Mouse (Mus musculus) embryonic facial prominence, embryonic 12.5 days (tissue): Measurements from ENCODE around the gene Dusp18. TPM values are rescaled to one million over a fixed set of nuclear protein-coding genes. Genes with fewer than 3 reads are reported as not detected.

ENCODE experiments used
- ATAC-seq: fragments of 200-750 bp; cut with Nextera tagmentation; 2 replicates; pipeline ENCODE4 v1.8.0; 2017; ENCODE audit not compliant: insufficient number of reproducible peaks, insufficient read depth, low FRiP score, low TSS enrichment
- H3K27ac ChIP-seq: fragments of 300-500 bp; sonication (generic); 2 replicates; pipeline ENCODE4 v1.5.1; 2016; ENCODE audit warnings: mild to moderate bottlenecking
- H3K27me3 ChIP-seq: fragments of 300-500 bp; sonication (generic); 2 replicates; pipeline ENCODE4 v1.6.1; 2016; ENCODE audit warnings: mild to moderate bottlenecking, moderate library complexity
- H3K36me3 ChIP-seq: fragments of 300-500 bp; sonication (generic); 2 replicates; pipeline ENCODE4 v1.6.1; 2016; ENCODE audit warnings: mild to moderate bottlenecking
- H3K4me1 ChIP-seq: fragments of 300-500 bp; sonication (generic); 2 replicates; pipeline ENCODE4 v1.6.1; 2016
- H3K4me2 ChIP-seq: fragments of 300-500 bp; sonication (generic); replicated peaks from 2 replicates; pipeline ENCODE4 v1.6.1; 2016; ENCODE audit warnings: mild to moderate bottlenecking, moderate library complexity
- H3K4me3 ChIP-seq: fragments of 300-500 bp; sonication (generic); 2 replicates; pipeline ENCODE4 v1.5.1; 2016; ENCODE audit warnings: mild to moderate bottlenecking
- H3K9ac ChIP-seq: fragments of 300-500 bp; sonication (generic); 2 replicates; pipeline ENCODE4 v1.6.1; 2016; ENCODE audit warnings: mild to moderate bottlenecking, moderate library complexity
- H3K9me3 ChIP-seq: fragments of 300-500 bp; sonication (generic); 2 replicates; pipeline ENCODE4 v1.6.1; 2016; ENCODE audit warnings: mild to moderate bottlenecking, moderate library complexity
- WGBS: fragments of 180-500 bp; shearing (Covaris S2); methylation state at CpG from one replicate; pipeline ENCODE4 v1.1.7; 2016; 5-methylcytosine and 5-hydroxymethylcytosine counted together
- polyA plus RNA-seq: library from polyadenylated mRNA; unstranded; fragments of >200 nt; fragmentation: Nextera tagmentation; extraction: Ambion mirVana; gene quantifications from 2 replicates; pipeline ENCODE4 v1.2.1, GENCODE M21; 2016

The Dusp18 gene
- polyA plus RNA-seq, 1 experiment from 2014 or later: 14.7 TPM

GRCm38 (mm10) chr11:3933756-3934285 lies 38.8 kb downstream of the Dusp18 start:
- H3K9me3 ChIP-seq: no peaks in the 10 kb centered on the region
- H3K4me1 ChIP-seq: peaks cover 5% of the 10 kb centered on the region
- H3K27me3 ChIP-seq: no peaks in the 10 kb centered on the region
- H3K9ac ChIP-seq: no peak overlapping the region
- 85% methylated on average over 9 of the region's 9 CpGs for WGBS
- H3K36me3 ChIP-seq: no peaks in the 10 kb centered on the region
- ATAC-seq: no peak
- no peak overlapping the region for H3K27ac ChIP-seq
- H3K4me3 ChIP-seq: no peak overlapping the region
- H3K4me2 ChIP-seq: no peak overlapping the region

GRCm38 (mm10) chr11:3935135-3935534 lies 40.1 kb downstream of the Dusp18 start:
- ATAC-seq: no peak
- no peaks in the 10 kb centered on the region for H3K36me3 ChIP-seq
- no peak overlapping the region for H3K4me2 ChIP-seq
- H3K9me3 ChIP-seq: no peaks in the 10 kb centered on the region
- H3K4me3 ChIP-seq: no peak overlapping the region
- H3K27ac ChIP-seq: no peak overlapping the region
- no peaks in the 10 kb centered on the region for H3K27me3 ChIP-seq
- no peak overlapping the region for H3K9ac ChIP-seq
- 72% methylated on average over 4 of the region's 4 CpGs for WGBS
- peaks cover 5% of the 10 kb centered on the region for H3K4me1 ChIP-seq

- Histone ChIP-seq H3K36me3 (no peaks in the 10 kb centered on the region), H3K27ac (no peak overlapping the region), H3K27me3 (no peaks in the 10 kb centered on the region), H3K4me1 (peaks cover under 1% of the 10 kb centered on the region), H3K4me3 (no peak overlapping the region), H3K9me3 (no peaks in the 10 kb centered on the region), H3K9ac (no peak overlapping the region), H3K4me2 (no peak overlapping the region)
- no peak for ATAC-seq
- 86% methylated on average over 3 of the region's 3 CpGs for whole genome bisulfite sequencing
Observed at GRCm38 (mm10) chr11:3936318-3936717, 41.3 kb downstream of the Dusp18 start.

GRCm38 (mm10) chr11:3937321-3937874 lies 42.4 kb downstream of the Dusp18 start:
- Histone ChIP-seq H3K27me3 (no peaks in the 10 kb centered on the region), H3K9me3 (no peaks in the 10 kb centered on the region), H3K9ac (no peak overlapping the region), H3K4me1 (no peaks in the 10 kb centered on the region), H3K27ac (no peak overlapping the region), H3K4me3 (no peak overlapping the region), H3K36me3 (no peaks in the 10 kb centered on the region), H3K4me2 (no peak overlapping the region)
- WGBS: 77% methylated on average over 13 of the region's 13 CpGs
- no peak for ATAC-seq

GRCm38 (mm10) chr11:3941371-3941770 lies 46.3 kb downstream of the Dusp18 start:
- no peaks in the 10 kb centered on the region; the same call in 1 of the 2 replicates for H3K27me3 ChIP-seq
- no peak overlapping the region for H3K4me2 ChIP-seq
- H3K4me3 ChIP-seq: no peak overlapping the region
- no peaks in the 10 kb centered on the region for H3K4me1 ChIP-seq
- WGBS: 87% methylated on average over 7 of the region's 7 CpGs
- no peak overlapping the region for H3K9ac ChIP-seq
- H3K36me3 ChIP-seq: no peaks in the 10 kb centered on the region
- H3K27ac ChIP-seq: no peak overlapping the region
- ATAC-seq: no peak
- no peaks in the 10 kb centered on the region for H3K9me3 ChIP-seq

- Histone ChIP-seq H3K9ac (no peak overlapping the region), H3K4me1 (no peaks in the 10 kb centered on the region), H3K9me3 (no peaks in the 10 kb centered on the region), H3K4me3 (no peak overlapping the region), H3K27me3 (no peaks in the 10 kb centered on the region; the same call in 1 of the 2 replicates), H3K27ac (no peak overlapping the region), H3K4me2 (no peak overlapping the region), H3K36me3 (no peaks in the 10 kb centered on the region)
- WGBS: 17% methylated on average over 1 of the region's 1 CpGs
- no peak for ATAC-seq
Observed at GRCm38 (mm10) chr11:3946386-3946785, 51.3 kb downstream of the Dusp18 start.

Other genes starting within 250 kb of the Dusp18 start
- 49.1 and 54.5 TPM in 2 replicates for gene Morc2a, start 246.0 kb upstream of the Dusp18 start, polyA plus RNA-seq
- gene Osbp2, start 31.3 kb upstream of the Dusp18 start, polyA plus RNA-seq: 2.1 TPM in 2 replicates
- 0.14 and 0.33 TPM in 2 replicates for gene 4921536K21Rik, start 142 bp upstream of the Dusp18 start, polyA plus RNA-seq
- gene Slc35e4, start 19.4 kb downstream of the Dusp18 start, polyA plus RNA-seq: 5.1 and 5.2 TPM in 2 replicates
- 34.6 and 36.1 TPM in 2 replicates for gene Tcn2, start 36.9 kb downstream of the Dusp18 start, polyA plus RNA-seq
- 79.1 and 82.2 TPM in 2 replicates for gene Pes1, start 68.7 kb downstream of the Dusp18 start, polyA plus RNA-seq
- 0.18 and 0.25 TPM in 2 replicates for gene 4930556J24Rik, start 81.5 kb downstream of the Dusp18 start, polyA plus RNA-seq
- gene Gal3st1, start 88.4 kb downstream of the Dusp18 start, polyA plus RNA-seq: 2.2 and 2.4 TPM in 2 replicates
- 0.23 TPM in 1 of 2 replicates, not detected in the other for gene Sec14l4, start 136.2 kb downstream of the Dusp18 start, polyA plus RNA-seq
- gene Sec14l3, start 169.6 kb downstream of the Dusp18 start, polyA plus RNA-seq: not detected in 2 replicates
- gene Mtfp1, start 200.2 kb downstream of the Dusp18 start, polyA plus RNA-seq: 7.6 and 7.7 TPM in 2 replicates
- gene Sec14l2, start 228.2 kb downstream of the Dusp18 start, polyA plus RNA-seq: 2.0 and 2.4 TPM in 2 replicates
- 43.0 and 44.7 TPM in 2 replicates for gene Rnf215, start 240.0 kb downstream of the Dusp18 start, polyA plus RNA-seq